Mouse (Mus musculus) heart, postnatal 36 days (tissue): ENCODE data around the gene Mrpl43. TPM values are rescaled to one million over a fixed set of nuclear protein-coding genes. Genes with fewer than 3 reads are reported as not detected.
"Not testable (repeated sequence)": the region's sequence is repeated elsewhere in the genome, so short reads cannot be mapped to it uniquely, and the experiment has no call there.

Experiments
- DNase-seq, 2 experiments: peaks; one replicate each; pipeline ENCODE4 v3.0.0; 2021 to 2022
- intact Hi-C: fragments of 180-260 bp; cut with DNase I; formaldehyde crosslinking; loops from one replicate; pipeline ENCODE4 v1.15.1; 2025
- total RNA-seq, 2 experiments: library from RNA; stranded (reverse); gene quantifications; 2 replicates each; pipeline ENCODE4 v1.2.3; 2021

The Mrpl43 gene
- total RNA-seq: 10 to 100 TPM; 48.6 to 52.3 TPM

- intact Hi-C loops: loop anchor here (5.0 kb wide), 1 partner anchor 74 kb away; the partner anchor contains the start of gene Slf2
- peak; percentile 97 to 99 for DNase-seq
Observed at GRCm38 (mm10) chr19:45005957-45006712, at the start of gene Mrpl43. TSS of gene Mrpl43 (minus strand) at chr19:45006442.

- intact Hi-C loops: no loop called here
- DNase-seq: no peak
Observed at GRCm38 (mm10) chr19:45054892-45055690, 48.8 kb upstream of the Mrpl43 start.

- intact Hi-C loops: no loop called here
- no peak for DNase-seq
Observed at GRCm38 (mm10) chr19:45053451-45053850, 47.2 kb upstream of the Mrpl43 start.

- DNase-seq: no peak
- intact Hi-C loops: no loop called here
Observed at GRCm38 (mm10) chr19:45049523-45049922, 43.3 kb upstream of the Mrpl43 start.

GRCm38 (mm10) chr19:45048644-45049365 is 42.6 kb upstream of the Mrpl43 start:
- intact Hi-C loops: no loop called here
- no peak for DNase-seq

GRCm38 (mm10) chr19:45047935-45048643 is 41.8 kb upstream of the Mrpl43 start:
- peak; percentile 43 to 66 for DNase-seq
- intact Hi-C loops: no loop called here

- intact Hi-C loops: no loop called here
- DNase-seq: peak; percentile 94 to 96
Observed at GRCm38 (mm10) chr19:45047417-45047934, 41.2 kb upstream of the Mrpl43 start, which contains the start of gene Sfxn3. TSS of gene Sfxn3 (plus strand) at chr19:45047503.

GRCm38 (mm10) chr19:45046523-45047321 is 40.5 kb upstream of the Mrpl43 start:
- intact Hi-C loops: no loop called here
- DNase-seq: peak; percentile 80 to 83

GRCm38 (mm10) chr19:45045651-45046050 is 39.4 kb upstream of the Mrpl43 start, which contains the start of gene Pdzd7:
TSS of gene Pdzd7 (minus strand) at chr19:45045717.
- intact Hi-C loops: no loop called here
- DNase-seq: no peak

- intact Hi-C loops: no loop called here
- DNase-seq: no peak
Observed at GRCm38 (mm10) chr19:45045236-45045635, 39.0 kb upstream of the Mrpl43 start.

GRCm38 (mm10) chr19:45044389-45044927 is 38.2 kb upstream of the Mrpl43 start:
- intact Hi-C loops: no loop called here
- no peak for DNase-seq

- intact Hi-C loops: no loop called here
- no peak for DNase-seq
Observed at GRCm38 (mm10) chr19:45040214-45040613, 34.0 kb upstream of the Mrpl43 start.

- intact Hi-C loops: loop anchor here (10.0 kb wide), 1 partner anchor 453 kb away; no protein-coding TSS in a partner anchor
- DNase-seq: not testable (repeated sequence)
Observed at GRCm38 (mm10) chr19:45038198-45038597, 32.0 kb upstream of the Mrpl43 start.

- peak; percentile 54 to 71 for DNase-seq
- intact Hi-C loops: loop anchor here (10.0 kb wide), 1 partner anchor 452 kb away; no protein-coding TSS in a partner anchor
Observed at GRCm38 (mm10) chr19:45036867-45037266, 30.6 kb upstream of the Mrpl43 start.

GRCm38 (mm10) chr19:45032570-45033332 is 26.5 kb upstream of the Mrpl43 start:
- intact Hi-C loops: loop anchor here (1.0 to 10.0 kb wide), 2 partner anchors 43 to 448 kb away; partner anchors contain the start of gene Sema4g
- peak; percentile 27 to 31 for DNase-seq

GRCm38 (mm10) chr19:45031780-45032179 is 25.5 kb upstream of the Mrpl43 start:
- intact Hi-C loops: loop anchor here (1.0 to 10.0 kb wide), 3 partner anchors 19 to 447 kb away; partner anchors contain the start of gene Sema4g
- peak; percentile 79 to 83 for DNase-seq
